Mouse (Mus musculus): ENCODE data around the gene Serpinb1b. TPM values are rescaled to one million over a fixed set of nuclear protein-coding genes. Genes with fewer than 3 reads are reported as not detected.

Serpinb1b gene
- total and polyA plus RNA-seq, 3 experiments: not detected

DNA sequence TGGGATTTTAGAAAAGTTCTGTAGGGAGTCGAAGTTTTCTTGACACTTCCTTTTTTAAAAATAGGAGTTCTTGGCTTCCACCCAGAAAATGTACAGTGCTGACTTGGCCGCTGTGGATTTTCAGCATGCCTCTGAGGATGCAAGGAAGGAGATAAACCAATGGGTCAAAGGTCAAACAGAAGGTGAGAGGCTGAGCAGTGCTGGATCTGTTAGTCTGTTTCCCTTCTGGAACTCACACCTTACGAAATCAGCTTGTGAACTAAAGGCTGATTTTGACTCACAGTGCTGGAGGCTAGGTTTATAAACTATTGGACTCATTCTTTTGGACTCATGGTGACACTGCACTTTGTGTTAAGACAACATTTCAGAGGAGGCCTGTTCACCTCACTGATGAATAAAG is 11.2 kb downstream of the Serpinb1b start:
- H3K9ac ChIP-seq (ENCODE audit: control insufficient read depth, low read depth, low read length, poor library complexity, severe bottlenecking): no peak overlapping the region
- H3K79me2 ChIP-seq (ENCODE audit: control insufficient read depth, insufficient read depth, low read length, poor library complexity): no peaks in the 10 kb centered on the region
- no peak overlapping the region for H3K27ac ChIP-seq (ENCODE audit: control insufficient read depth, low read depth, low read length)
- no peaks in the 10 kb centered on the region for H3K4me1 ChIP-seq (ENCODE audit: control insufficient read depth in 1 of 2, insufficient read depth in 2 of 2, low read length in 2 of 2)
- no peaks in the 10 kb centered on the region for H3K36me3 ChIP-seq (ENCODE audit: control insufficient read depth in 1 of 2, insufficient read depth in 2 of 2, low read length in 2 of 2)
- H3K4me3 ChIP-seq (ENCODE audit: control insufficient read depth in 1 of 2, insufficient read depth in 1 of 2, low read depth in 2 of 2, low read length in 2 of 2): no peak overlapping the region
- no peak for DNase-seq (ENCODE audit: low read depth, low spot score)
- H3K9me3 ChIP-seq (replicated peaks; ENCODE audit: insufficient read depth, low read length): no peaks in the 10 kb centered on the region
- H3K27me3 ChIP-seq (ENCODE audit: control insufficient read depth in 1 of 2, insufficient read depth in 2 of 2, low read length in 2 of 2): no peaks in the 10 kb centered on the region; a peak in 1 of 4 replicates
- TF ChIP-seq GABPA (IDR thresholded peaks at IDR 0.05; ENCODE audit: low read depth, low read length): no peak
- no peak for TF ChIP-seq MAFK (IDR thresholded peaks at IDR 0.05; ENCODE audit: borderline replicate concordance, low read depth, low read length)
- TF ChIP-seq MEF2A (IDR thresholded peaks at IDR 0.05; ENCODE audit: extremely low read depth, insufficient replicate concordance, low read depth, low read length, poor library complexity, severe bottlenecking): no peak
- no peak for TF ChIP-seq CHD1 (IDR thresholded peaks at IDR 0.05; ENCODE audit: low read depth, low read length)
- no peak for TF ChIP-seq SIN3A (IDR thresholded peaks at IDR 0.05; ENCODE audit: low read length)
- no peak for TF ChIP-seq MAX (IDR thresholded peaks at IDR 0.05; ENCODE audit: low read length)
- TF ChIP-seq TAL1 (IDR thresholded peaks at IDR 0.05; ENCODE audit: low read length): no peak
- TF ChIP-seq BHLHE40 (IDR thresholded peaks at IDR 0.05; ENCODE audit: borderline replicate concordance, low read depth, low read length): no peak
- no peak for TF ChIP-seq ELF1 (IDR thresholded peaks at IDR 0.05; ENCODE audit: low read depth, low read length)
- TF ChIP-seq POLR2AphosphoS5 (IDR thresholded peaks at IDR 0.05; ENCODE audit: borderline replicate concordance, low read depth, low read length): no peak

- H3K79me2 ChIP-seq (ENCODE audit: control insufficient read depth, insufficient read depth, low read length, poor library complexity): no peaks in the 10 kb centered on the region
- no peaks in the 10 kb centered on the region for H3K9me3 ChIP-seq (replicated peaks; ENCODE audit: insufficient read depth, low read length)
- TF ChIP-seq TCF12 (IDR thresholded peaks at IDR 0.05; ENCODE audit: low read depth, low read length) (no peak), MXI1 (IDR thresholded peaks at IDR 0.05; ENCODE audit: low read depth, low read length) (no peak), EP300 (IDR thresholded peaks at IDR 0.05; ENCODE audit: low read depth in 1 of 2, low read length in 2 of 2) (no peak), USF2 (IDR thresholded peaks at IDR 0.05; ENCODE audit: borderline replicate concordance in 1 of 2, insufficient read depth in 1 of 2, low read depth in 1 of 2, low read length in 2 of 2) (no peak), MEF2A (IDR thresholded peaks at IDR 0.05; ENCODE audit: extremely low read depth, insufficient replicate concordance, low read depth, low read length, poor library complexity, severe bottlenecking) (no peak), BHLHE40 (IDR thresholded peaks at IDR 0.05; ENCODE audit: borderline replicate concordance, low read depth, low read length) (no peak), POLR2A (IDR thresholded peaks at IDR 0.05; ENCODE audit: control insufficient read depth in 1 of 2, insufficient read depth in 1 of 2, low read depth in 1 of 2, low read length in 2 of 2, poor library complexity in 1 of 2) (no peak), MYC (IDR thresholded peaks at IDR 0.05; ENCODE audit: low read depth, low read length) (no peak), ETS1 (IDR thresholded peaks at IDR 0.05; ENCODE audit: low read depth, low read length) (no peak), SIN3A (IDR thresholded peaks at IDR 0.05; ENCODE audit: low read length) (no peak), HCFC1 (IDR thresholded peaks at IDR 0.05; ENCODE audit: low read depth, low read length) (no peak), KAT2A (conservative IDR thresholded peaks at IDR 0.05; ENCODE audit: low read depth, low read length) (no peak)
- H3K36me3 ChIP-seq (ENCODE audit: control insufficient read depth in 1 of 2, insufficient read depth in 2 of 2, low read length in 2 of 2): no peaks in the 10 kb centered on the region
- H3K27ac ChIP-seq (ENCODE audit: control insufficient read depth, low read depth, low read length): no peak overlapping the region
- H3K4me1 ChIP-seq (ENCODE audit: control insufficient read depth in 1 of 2, insufficient read depth in 2 of 2, low read length in 2 of 2): no peaks in the 10 kb centered on the region
- no peak overlapping the region for H3K4me3 ChIP-seq (ENCODE audit: control insufficient read depth in 1 of 2, insufficient read depth in 1 of 2, low read depth in 2 of 2, low read length in 2 of 2)
- no peak for DNase-seq (ENCODE audit: low read depth, low spot score)
- H3K27me3 ChIP-seq (ENCODE audit: control insufficient read depth in 1 of 2, insufficient read depth in 2 of 2, low read length in 2 of 2): no peaks in the 10 kb centered on the region; a peak in 1 of 4 replicates
- H3K9ac ChIP-seq (ENCODE audit: control insufficient read depth, low read depth, low read length, poor library complexity, severe bottlenecking): no peak overlapping the region
Observed at GRCm38 (mm10) chr13:33090546-33090945, 12.2 kb downstream of the Serpinb1b start.

Data from MEL (cell line).